Comparison of ENCODE assay signal across 27 mouse cellular contexts in the genomic region with DNA sequence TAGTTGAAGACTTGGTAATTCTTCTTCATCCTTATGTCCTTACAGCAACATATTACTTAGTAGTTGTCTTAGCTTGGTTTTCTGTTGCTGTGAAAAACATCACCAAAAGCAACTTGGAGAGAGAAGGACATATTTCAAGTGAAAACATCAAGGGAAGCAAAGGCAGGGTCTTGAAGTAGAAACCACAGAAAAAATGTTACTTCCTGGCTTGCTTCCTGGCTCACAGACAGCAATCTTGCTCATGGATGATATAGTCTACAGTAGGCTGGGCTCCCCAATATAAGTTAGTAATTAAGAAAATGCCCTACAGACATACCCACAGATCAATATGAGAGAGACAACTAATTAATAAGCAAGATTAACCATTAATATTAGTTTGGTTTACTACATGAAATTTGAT.
DNase-seq lines count a peak whose midpoint lies in the region; ATAC-seq lines count a peak whose summit lies in the region.
"Had no signal": no experiment of that assay in that cellular context is flagged by ENCODE, and none has a peak within 500 bp of the region (broad histone marks: within the 10 kb centered on the region; RNA-seq: fewer than 3 reads in every experiment).

No protein-coding gene starts in this region.

- H3K27ac ChIP-seq in hindbrain, embryonic 13.5 days = no peak overlapping the region
- H3K27ac ChIP-seq: forebrain, embryonic 10.5 days; forebrain, embryonic 13.5 days; gastrocnemius, adult 2 months; heart, embryonic 15.5 days; hindbrain, embryonic 15.5 days; intestine, embryonic 15.5 days had no signal

- no peak overlapping the region for H3K9ac ChIP-seq in hindbrain, embryonic 13.5 days
- H3K9ac ChIP-seq: forebrain, embryonic 13.5 days; heart, embryonic 12.5 days; heart, embryonic 15.5 days; hindbrain, embryonic 15.5 days; intestine, embryonic 15.5 days had no signal

- no peaks in the 10 kb centered on the region for H3K36me3 ChIP-seq in hindbrain, embryonic 13.5 days
- H3K36me3 ChIP-seq: forebrain, embryonic 10.5 days; heart, embryonic 12.5 days; heart, embryonic 15.5 days; hindbrain, embryonic 15.5 days; intestine, embryonic 15.5 days had no signal

- H3K4me2 ChIP-seq in hindbrain, embryonic 13.5 days = no peak overlapping the region
- H3K4me2 ChIP-seq: forebrain, embryonic 13.5 days; heart, embryonic 12.5 days; heart, embryonic 15.5 days; hindbrain, embryonic 15.5 days; intestine, embryonic 15.5 days had no signal

- H3K9me3 ChIP-seq in hindbrain, embryonic 13.5 days = no peaks in the 10 kb centered on the region
- H3K9me3 ChIP-seq: forebrain, embryonic 10.5 days; forebrain, embryonic 13.5 days; heart, embryonic 12.5 days; heart, embryonic 15.5 days; hindbrain, embryonic 15.5 days; intestine, embryonic 15.5 days had no signal

- peak; percentile 73 for ATAC-seq in inflammation-experienced regulatory T-cells, adult 6 months
- ATAC-seq in hindbrain, embryonic 13.5 days (ENCODE audit: low FRiP score) = no peak
- no peak for ATAC-seq in monocyte, adult 5-6 weeks (replicated peaks; ENCODE audit: insufficient number of reproducible peaks, low FRiP score, low TSS enrichment, poor library complexity, severe bottlenecking)
- ATAC-seq: forebrain, embryonic 13.5 days; forebrain, embryonic 16.5 days; intestine, embryonic 15.5 days; Patski had no signal

- H3K27me3 ChIP-seq in hindbrain, embryonic 13.5 days = no peaks in the 10 kb centered on the region
- H3K27me3 ChIP-seq: forebrain, embryonic 13.5 days; heart, embryonic 12.5 days; heart, embryonic 15.5 days; hindbrain, embryonic 15.5 days; intestine, embryonic 15.5 days had no signal

- H3K4me3 ChIP-seq in hindbrain, embryonic 13.5 days = no peak overlapping the region
- H3K4me3 ChIP-seq: forebrain, embryonic 10.5 days; forebrain, embryonic 13.5 days; gastrocnemius, adult 2 months; heart, embryonic 12.5 days; heart, embryonic 15.5 days; hindbrain, embryonic 15.5 days; intestine, embryonic 15.5 days had no signal

- DNase-seq in 416B (ENCODE audit: low read depth) (peak; percentile 24), MN1 (ENCODE audit: low spot score) (no peak)
- peak; percentile 42 for DNase-seq in CD4-positive helper T cell, adult 2 months (ENCODE audit: low read depth, low spot score)
- DNase-seq in T-cell, adult 2 months (ENCODE audit: low spot score) = peak; percentile 18
- no peak for DNase-seq in embryo, embryonic 11 days
- DNase-seq: adrenal gland, adult 2 months; adrenal gland, postnatal 14 days; cerebellum, adult 11 months; cerebellum, adult 2 months; cerebellum, adult 9-11 months; cerebellum, postnatal 25 days; gastrocnemius, adult 2 months; gastrocnemius, postnatal 14 days; heart, adult 18-20 months; heart, postnatal 10 days; heart, postnatal 36 days had no signal

- no peaks in the 10 kb centered on the region for H3K4me1 ChIP-seq in hindbrain, embryonic 13.5 days (replicated peaks)
- H3K4me1 ChIP-seq: forebrain, embryonic 10.5 days; forebrain, embryonic 13.5 days; heart, embryonic 12.5 days; heart, embryonic 15.5 days; hindbrain, embryonic 15.5 days; intestine, embryonic 15.5 days had no signal

Comparison
In these comparisons a context has a peak if more than half of its experiments do, and no peak if none do; other contexts are left out.
1. DNase-seq: peak in 416B (single experiment), CD4-positive helper T cell, adult 2 months (single experiment) and T-cell, adult 2 months (single experiment); none in embryo, embryonic 11 days (single experiment) and MN1 (single experiment).